Mouse (Mus musculus) heart, adult 2 months (tissue): ENCODE results near the gene Cyp4a14. TPM values are rescaled to one million over a fixed set of nuclear protein-coding genes. Genes with fewer than 3 reads are reported as not detected.
"Not testable (repeated sequence)": the region's sequence is repeated elsewhere in the genome, so short reads cannot be mapped to it uniquely, and the experiment has no call there.

Experiments used
- DNase-seq, 2 experiments: peaks; one replicate each; pipeline ENCODE4 v3.0.0; 2021
- H3K27ac ChIP-seq: fragments of 200-600 bp; 2 replicates; pipeline ENCODE4 v1.8.1; 2022
- H3K27me3 ChIP-seq: fragments of 200-500 bp; 2 replicates; pipeline ENCODE4 v1.6.1; 2012; ENCODE audit warnings: mild to moderate bottlenecking, low read length, inconsistent platforms, mixed read lengths; ENCODE audit not compliant: control insufficient read depth, insufficient read depth
- H3K36me3 ChIP-seq: fragments of 200-500 bp; 2 replicates; pipeline ENCODE4 v1.6.1; 2012; ENCODE audit warnings: low read length, inconsistent platforms; ENCODE audit not compliant: control insufficient read depth, insufficient read depth
- H3K4me1 ChIP-seq: fragments of 200-500 bp; 2 replicates; pipeline ENCODE4 v1.6.1; 2011; ENCODE audit warnings: low read length; ENCODE audit not compliant: control insufficient read depth, insufficient read depth
- H3K4me3 ChIP-seq: fragments of 200-600 bp; 2 replicates; pipeline ENCODE4 v1.8.1; 2022
- H3K79me2 ChIP-seq: fragments of 200-500 bp; replicated peaks from 2 replicates; pipeline ENCODE4 v1.6.1; 2012; ENCODE audit warnings: mild to moderate bottlenecking, inconsistent platforms, low read length, moderate library complexity, mixed read lengths; ENCODE audit not compliant: control insufficient read depth, insufficient read depth
- H3K9ac ChIP-seq: fragments of 200-500 bp; 2 replicates; pipeline ENCODE4 v1.6.1; 2012; ENCODE audit warnings: low read depth, mild to moderate bottlenecking, control low read depth, inconsistent platforms, low read length, mixed read lengths
- CTCF ChIP-seq: fragments of 200-600 bp; IDR thresholded peaks from 2 replicates; pipeline ENCODE4 v1.8.1; 2022; ENCODE audit warnings: antibody characterized with exemption, mild to moderate bottlenecking, moderate library complexity
- EP300 ChIP-seq: fragments of 200-500 bp; IDR thresholded peaks from 2 replicates; pipeline ENCODE4 v1.6.1; 2011; ENCODE audit warnings: low read depth, low read length, control low read depth; ENCODE audit not compliant: insufficient read depth
- POLR2A ChIP-seq: fragments of 200-500 bp; IDR thresholded peaks from 2 replicates; pipeline ENCODE4 v1.6.1; 2011; ENCODE audit warnings: mild to moderate bottlenecking, low read depth, low read length, control low read depth; ENCODE audit not compliant: insufficient read depth
- WGBS: fragments of 180-500 bp; shearing (Covaris S2); methylation state at CpG from one replicate; pipeline ENCODE4 v1.1.7; 2018; 5-methylcytosine and 5-hydroxymethylcytosine counted together
- intact Hi-C: fragments of 180-260 bp; cut with DNase I; formaldehyde crosslinking; loops from one replicate; pipeline ENCODE4 v1.15.1; 2025
- long read RNA-seq: library from polyadenylated mRNA; stranded (forward); transcript quantifications from one replicate; pipeline ENCODE4 v2.0.0, GENCODE M21; 2021
- polyA plus RNA-seq: library from polyadenylated mRNA; depleted of rRNA; stranded (reverse); fragments of >200 nt; gene quantifications from 2 replicates; pipeline ENCODE4 v1.2.3, GENCODE M21; 2012; rRNA removed
- total RNA-seq, 2 experiments: library from RNA; stranded (reverse); gene quantifications; 2 replicates each; pipeline ENCODE4 v1.2.3; 2021

The Cyp4a14 gene
- not detected for total RNA-seq
- polyA plus RNA-seq, result 0.32 TPM in 1 of 2 replicates, not detected in the other
- long read RNA-seq, result 0 reads

GRCm38 (mm10) chr4:115496001-115496400 is at the start of gene Cyp4a14:
TSS of gene Cyp4a14 (minus strand) at chr4:115496142.
- WGBS, result 82% methylated on average over 1 of the region's 1 CpGs
- Histone ChIP-seq H3K4me1 (no peaks in the 10 kb centered on the region), H3K27ac (no peak within 1 kb of the TSS), H3K4me3 (no peak within 1 kb of the TSS), H3K27me3 (no peaks in the 10 kb centered on the region), H3K36me3 (no peaks in the 10 kb centered on the region), H3K79me2 (no peaks in the 10 kb centered on the region), H3K9ac (no peak within 1 kb of the TSS)
- DNase-seq, result no peak
- no peak for TF ChIP-seq POLR2A
- TF ChIP-seq EP300, result no peak
- no peak for TF ChIP-seq CTCF
- intact Hi-C loops, result no loop called here

- intact Hi-C loops, result loop anchor here (10.0 kb wide), 1 partner anchor 160 kb away; no protein-coding TSS in a partner anchor
- Histone ChIP-seq H3K4me3 (no peak overlapping the region), H3K4me1 (peaks cover 2% of the 10 kb centered on the region), H3K9ac (no peak overlapping the region), H3K36me3 (no peaks in the 10 kb centered on the region), H3K79me2 (no peaks in the 10 kb centered on the region), H3K27me3 (no peaks in the 10 kb centered on the region), H3K27ac (no peak overlapping the region)
- WGBS, result 32% methylated on average over 1 of the region's 1 CpGs
- TF ChIP-seq POLR2A (no peak), EP300 (no peak), CTCF (no peak)
- DNase-seq, result no peak
These were observed 49.2 kb upstream of the Cyp4a14 start for GRCm38 (mm10) chr4:115545101-115545500.

GRCm38 (mm10) chr4:115521766-115522165 is 25.8 kb upstream of the Cyp4a14 start:
- no peak for TF ChIP-seq EP300
- no peak for TF ChIP-seq POLR2A
- TF ChIP-seq CTCF, result no peak
- Histone ChIP-seq H3K4me3 (no peak overlapping the region), H3K36me3 (no peaks in the 10 kb centered on the region), H3K79me2 (no peaks in the 10 kb centered on the region), H3K27ac (no peak overlapping the region), H3K4me1 (no peaks in the 10 kb centered on the region), H3K9ac (no peak overlapping the region), H3K27me3 (no peaks in the 10 kb centered on the region)
- no peak for DNase-seq
- intact Hi-C loops, result loop anchor here (1.0 kb wide), 1 partner anchor 45 kb away; no protein-coding TSS in a partner anchor
- WGBS, result 90% methylated on average over 2 of the region's 2 CpGs

GRCm38 (mm10) chr4:115519444-115519843 is 23.5 kb upstream of the Cyp4a14 start:
- WGBS, result 36% methylated on average over 4 of the region's 4 CpGs
- Histone ChIP-seq H3K4me1 (no peaks in the 10 kb centered on the region), H3K36me3 (no peaks in the 10 kb centered on the region), H3K79me2 (no peaks in the 10 kb centered on the region), H3K27ac (no peak overlapping the region), H3K4me3 (no peak overlapping the region), H3K27me3 (no peaks in the 10 kb centered on the region), H3K9ac (no peak overlapping the region)
- intact Hi-C loops, result no loop called here
- no peak for DNase-seq
- TF ChIP-seq POLR2A (no peak), CTCF (no peak), EP300 (no peak)

- H3K27me3 ChIP-seq, DNase-seq, intact Hi-C loops, H3K36me3 ChIP-seq, H3K9ac ChIP-seq, H3K79me2 ChIP-seq, H3K27ac ChIP-seq, H3K4me3 ChIP-seq, H3K4me1 ChIP-seq: not testable (repeated sequence)
- 83% methylated on average over 5 of the region's 5 CpGs for WGBS
These were observed 22.1 kb upstream of the Cyp4a14 start, which contains the start of gene Cyp4a10 for GRCm38 (mm10) chr4:115518000-115518399. TSS of gene Cyp4a10 (plus strand) at chr4:115518264.

GRCm38 (mm10) chr4:115513964-115514363 is 18.0 kb upstream of the Cyp4a14 start:
- H3K36me3 ChIP-seq, H3K9ac ChIP-seq, H3K27me3 ChIP-seq, H3K79me2 ChIP-seq, H3K4me1 ChIP-seq, DNase-seq, intact Hi-C loops, H3K27ac ChIP-seq, H3K4me3 ChIP-seq: not testable (repeated sequence)
